Mouse (Mus musculus): ENCODE measurements at regions not wholly inside any gene's neighbourhood (a gene's known extent, or its start where the extent isn't known, plus 50 kb on each side); places are given as distances from the start of the nearest gene placed in this dataset.

DNA sequence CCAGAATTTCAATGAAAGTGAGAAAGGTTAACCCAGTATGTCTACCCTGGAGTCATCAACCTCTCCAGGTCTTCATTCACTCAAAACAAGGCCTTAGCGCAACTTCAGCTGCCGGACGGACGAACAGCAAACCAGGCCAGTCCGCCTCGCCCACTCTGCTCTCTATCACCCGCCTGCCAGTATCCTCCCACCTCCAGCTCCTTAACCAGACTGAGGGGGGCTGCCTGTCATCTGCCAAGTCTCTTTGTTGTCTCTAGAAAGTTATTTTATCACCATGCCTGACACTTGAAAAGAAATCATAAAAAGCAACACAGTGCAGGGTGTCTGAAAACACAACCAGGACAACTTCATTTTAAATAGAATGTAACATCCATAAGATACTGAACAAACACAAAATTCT lies 195.4 kb upstream of the Smim15 start:
- TF ChIP-seq ZC3H11A (IDR thresholded peaks at IDR 0.05; ENCODE audit: borderline replicate concordance, low read depth, low read length) (no peak), MAFK (IDR thresholded peaks at IDR 0.05; ENCODE audit: insufficient read depth, low read depth, low read length) (no peak), HCFC1 (IDR thresholded peaks at IDR 0.05; ENCODE audit: borderline replicate concordance, insufficient read depth, low read length) (no peak), ZNF384 (IDR thresholded peaks at IDR 0.05; ENCODE audit: low read depth, low read length) (no peak)
